Mouse (Mus musculus): Measurements from ENCODE around the gene Ctdsp2. TPM values are rescaled to one million over a fixed set of nuclear protein-coding genes. Genes with fewer than 3 reads are reported as not detected.

The Ctdsp2 gene
- polyA plus RNA-seq, 1 experiment: 57.5 TPM

- no peaks in the 10 kb centered on the region for H3K79me3 ChIP-seq (ENCODE audit: low read depth)
- H3K4me3 ChIP-seq (ENCODE audit: insufficient read depth, poor library complexity, severe bottlenecking): no peak overlapping the region
- H3K27me3 ChIP-seq (ENCODE audit: control insufficient read depth, insufficient read depth, insufficient read length): no peaks in the 10 kb centered on the region
- no peak for TF ChIP-seq CTCF (IDR thresholded peaks at IDR 0.05; ENCODE audit: control insufficient read depth, insufficient read depth, insufficient read length)
- TF ChIP-seq FOSL1 (IDR thresholded peaks at IDR 0.05; ENCODE audit: insufficient read depth, low read length, poor library complexity, severe bottlenecking): no peak
- TF ChIP-seq MYOD1 (IDR thresholded peaks at IDR 0.05; ENCODE audit: control insufficient read depth, insufficient read length, low read depth): no peak
- no peak for TF ChIP-seq MAX (IDR thresholded peaks at IDR 0.05)
- TF ChIP-seq MYOG (IDR thresholded peaks at IDR 0.05; ENCODE audit: control insufficient read depth, extremely low read depth, insufficient read length): no peak
- no peak overlapping the region for H3ac ChIP-seq (ENCODE audit: control insufficient read depth, insufficient read length, low read depth)
- H3K79me2 ChIP-seq (ENCODE audit: control insufficient read depth, insufficient read depth): no peaks in the 10 kb centered on the region
- peaks cover 48% of the 10 kb centered on the region for H3K36me3 ChIP-seq (ENCODE audit: control insufficient read depth, insufficient read depth)
Observed at GRCm38 (mm10) chr10:126997340-126998113, 19.0 kb downstream of the Ctdsp2 start.

GRCm38 (mm10) chr10:127000529-127000928 is 22.0 kb downstream of the Ctdsp2 start, which contains the start of gene Avil:
TSS of gene Avil (plus strand) at chr10:127000709.
- TF ChIP-seq CTCF (IDR thresholded peaks at IDR 0.05; ENCODE audit: control insufficient read depth, insufficient read depth, insufficient read length): no peak
- TF ChIP-seq MYOG (IDR thresholded peaks at IDR 0.05; ENCODE audit: control insufficient read depth, extremely low read depth, insufficient read length): no peak
- TF ChIP-seq CEBPB (IDR thresholded peaks at IDR 0.05; ENCODE audit: low read depth): no peak
- no peak for TF ChIP-seq MYOD1 (IDR thresholded peaks at IDR 0.05; ENCODE audit: control insufficient read depth, insufficient read length, low read depth)
- no peaks in the 10 kb centered on the region for H3K79me2 ChIP-seq (ENCODE audit: control insufficient read depth, insufficient read depth)
- no peak within 1 kb of the TSS for H3ac ChIP-seq (ENCODE audit: control insufficient read depth, insufficient read length, low read depth)
- no peak within 1 kb of the TSS for H3K4me3 ChIP-seq (ENCODE audit: insufficient read depth, poor library complexity, severe bottlenecking)
- H3K36me3 ChIP-seq (ENCODE audit: control insufficient read depth, insufficient read depth): peaks cover 19% of the 10 kb centered on the region
- H3K27me3 ChIP-seq (ENCODE audit: control insufficient read depth, insufficient read depth, insufficient read length): no peaks in the 10 kb centered on the region
- no peaks in the 10 kb centered on the region for H3K79me3 ChIP-seq (ENCODE audit: low read depth)

- Histone ChIP-seq H3K4me3 (ENCODE audit: insufficient read depth, poor library complexity, severe bottlenecking) (no peak overlapping the region), H3K79me3 (ENCODE audit: low read depth) (no peaks in the 10 kb centered on the region), H3K79me2 (ENCODE audit: control insufficient read depth, insufficient read depth) (no peaks in the 10 kb centered on the region), H3K36me3 (ENCODE audit: control insufficient read depth, insufficient read depth) (peaks cover 17% of the 10 kb centered on the region), H3ac (ENCODE audit: control insufficient read depth, insufficient read length, low read depth) (no peak overlapping the region), H3K27me3 (ENCODE audit: control insufficient read depth, insufficient read depth, insufficient read length) (no peaks in the 10 kb centered on the region)
- TF ChIP-seq CEBPB (IDR thresholded peaks at IDR 0.05; ENCODE audit: low read depth): no peak
- no peak for TF ChIP-seq USF1 (IDR thresholded peaks at IDR 0.05; ENCODE audit: low read depth)
- no peak for TF ChIP-seq MAX (IDR thresholded peaks at IDR 0.05)
- TF ChIP-seq MYOG (IDR thresholded peaks at IDR 0.05; ENCODE audit: control insufficient read depth, extremely low read depth, insufficient read length): no peak
- no peak for TF ChIP-seq FOSL1 (IDR thresholded peaks at IDR 0.05; ENCODE audit: insufficient read depth, low read length, poor library complexity, severe bottlenecking)
- TF ChIP-seq MYOD1 (IDR thresholded peaks at IDR 0.05; ENCODE audit: control insufficient read depth, insufficient read length, low read depth): no peak
- no peak for TF ChIP-seq CTCF (IDR thresholded peaks at IDR 0.05; ENCODE audit: control insufficient read depth, insufficient read depth, insufficient read length)
Observed at GRCm38 (mm10) chr10:127001297-127001696, 22.8 kb downstream of the Ctdsp2 start.

- peak; percentile 53 for TF ChIP-seq MYOD1 (IDR thresholded peaks at IDR 0.05; ENCODE audit: control insufficient read depth, insufficient read length, low read depth)
- TF ChIP-seq MYOG (IDR thresholded peaks at IDR 0.05; ENCODE audit: control insufficient read depth, extremely low read depth, insufficient read length): no peak
- no peaks in the 10 kb centered on the region for H3K79me2 ChIP-seq (ENCODE audit: control insufficient read depth, insufficient read depth)
- H3K4me3 ChIP-seq (ENCODE audit: insufficient read depth, poor library complexity, severe bottlenecking): no peak overlapping the region
- H3K27me3 ChIP-seq (ENCODE audit: control insufficient read depth, insufficient read depth, insufficient read length): no peaks in the 10 kb centered on the region
- no peak overlapping the region for H3ac ChIP-seq (ENCODE audit: control insufficient read depth, insufficient read length, low read depth)
- no peaks in the 10 kb centered on the region for H3K79me3 ChIP-seq (ENCODE audit: low read depth)
- peaks cover 17% of the 10 kb centered on the region for H3K36me3 ChIP-seq (ENCODE audit: control insufficient read depth, insufficient read depth)
Observed at GRCm38 (mm10) chr10:127002056-127002455, 23.5 kb downstream of the Ctdsp2 start.

GRCm38 (mm10) chr10:127002765-127003164 is 24.2 kb downstream of the Ctdsp2 start:
- TF ChIP-seq CTCF (IDR thresholded peaks at IDR 0.05; ENCODE audit: control insufficient read depth, insufficient read depth, insufficient read length): no peak
- TF ChIP-seq MYOD1 (IDR thresholded peaks at IDR 0.05; ENCODE audit: control insufficient read depth, insufficient read length, low read depth): no peak
- no peak for TF ChIP-seq CEBPB (IDR thresholded peaks at IDR 0.05; ENCODE audit: low read depth)
- no peak for TF ChIP-seq USF1 (IDR thresholded peaks at IDR 0.05; ENCODE audit: low read depth)
- TF ChIP-seq MYOG (IDR thresholded peaks at IDR 0.05; ENCODE audit: control insufficient read depth, extremely low read depth, insufficient read length): no peak
- no peak for TF ChIP-seq FOSL1 (IDR thresholded peaks at IDR 0.05; ENCODE audit: insufficient read depth, low read length, poor library complexity, severe bottlenecking)
- no peak for TF ChIP-seq MAX (IDR thresholded peaks at IDR 0.05)
- Histone ChIP-seq H3K4me3 (ENCODE audit: insufficient read depth, poor library complexity, severe bottlenecking) (no peak overlapping the region), H3K79me3 (ENCODE audit: low read depth) (no peaks in the 10 kb centered on the region), H3K27me3 (ENCODE audit: control insufficient read depth, insufficient read depth, insufficient read length) (no peaks in the 10 kb centered on the region), H3ac (ENCODE audit: control insufficient read depth, insufficient read length, low read depth) (no peak overlapping the region), H3K79me2 (ENCODE audit: control insufficient read depth, insufficient read depth) (no peaks in the 10 kb centered on the region), H3K36me3 (ENCODE audit: control insufficient read depth, insufficient read depth) (peaks cover 11% of the 10 kb centered on the region)

- Histone ChIP-seq H3K36me3 (ENCODE audit: control insufficient read depth, insufficient read depth) (peaks cover 5% of the 10 kb centered on the region), H3K27me3 (ENCODE audit: control insufficient read depth, insufficient read depth, insufficient read length) (no peaks in the 10 kb centered on the region), H3ac (ENCODE audit: control insufficient read depth, insufficient read length, low read depth) (no peak overlapping the region), H3K79me2 (ENCODE audit: control insufficient read depth, insufficient read depth) (no peaks in the 10 kb centered on the region), H3K4me3 (ENCODE audit: insufficient read depth, poor library complexity, severe bottlenecking) (no peak overlapping the region), H3K79me3 (ENCODE audit: low read depth) (no peaks in the 10 kb centered on the region)
- no peak for TF ChIP-seq FOSL1 (IDR thresholded peaks at IDR 0.05; ENCODE audit: insufficient read depth, low read length, poor library complexity, severe bottlenecking)
- TF ChIP-seq MAX (IDR thresholded peaks at IDR 0.05): no peak
- no peak for TF ChIP-seq MYOD1 (IDR thresholded peaks at IDR 0.05; ENCODE audit: control insufficient read depth, insufficient read length, low read depth)
- no peak for TF ChIP-seq USF1 (IDR thresholded peaks at IDR 0.05; ENCODE audit: low read depth)
- no peak for TF ChIP-seq MYOG (IDR thresholded peaks at IDR 0.05; ENCODE audit: control insufficient read depth, extremely low read depth, insufficient read length)
- TF ChIP-seq CTCF (IDR thresholded peaks at IDR 0.05; ENCODE audit: control insufficient read depth, insufficient read depth, insufficient read length): no peak
- TF ChIP-seq CEBPB (IDR thresholded peaks at IDR 0.05; ENCODE audit: low read depth): no peak
Observed at GRCm38 (mm10) chr10:127003334-127003733, 24.8 kb downstream of the Ctdsp2 start.
